Mouse (Mus musculus) left cerebral cortex, adult 9 months (tissue): ENCODE measurements at regions not wholly inside any gene's neighbourhood (a gene's known extent, or its start where the extent isn't known, plus 50 kb on each side); places are given as distances from the start of the nearest gene placed in this dataset.
"Not testable (repeated sequence)": the region's sequence is repeated elsewhere in the genome, so short reads cannot be mapped to it uniquely, and the experiment has no call there.

Experiments
- DNase-seq, 2 experiments: peaks; one replicate each; pipeline ENCODE4 v3.0.0; 2022; ENCODE audit warnings: low spot score in 2 of 2

GRCm38 (mm10) chr7:73021786-73022185, 353.5 kb upstream of the Rgma start:
- no peak for DNase-seq

DNA sequence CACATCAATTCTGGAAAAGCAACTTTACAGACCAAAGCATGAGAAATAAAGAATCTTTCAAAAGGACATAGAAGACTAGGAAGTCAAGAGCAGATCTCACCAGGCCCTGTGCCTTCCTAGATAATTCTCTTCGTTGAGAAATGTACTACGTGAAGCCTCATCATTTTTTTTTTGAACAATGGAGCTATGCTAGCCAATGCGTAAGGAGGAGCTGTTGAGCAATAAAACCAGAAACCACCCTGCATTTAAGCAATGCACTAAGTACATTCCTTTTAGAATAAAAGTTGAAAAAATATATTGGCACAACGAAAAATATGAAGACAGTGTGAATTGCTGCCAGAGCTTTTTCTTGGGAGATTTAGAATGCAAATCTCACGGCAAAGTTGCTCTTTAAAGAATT, 349.7 kb upstream of the Rgma start:
- DNase-seq: peak in 1 of 2 experiments; percentile 14

DNA sequence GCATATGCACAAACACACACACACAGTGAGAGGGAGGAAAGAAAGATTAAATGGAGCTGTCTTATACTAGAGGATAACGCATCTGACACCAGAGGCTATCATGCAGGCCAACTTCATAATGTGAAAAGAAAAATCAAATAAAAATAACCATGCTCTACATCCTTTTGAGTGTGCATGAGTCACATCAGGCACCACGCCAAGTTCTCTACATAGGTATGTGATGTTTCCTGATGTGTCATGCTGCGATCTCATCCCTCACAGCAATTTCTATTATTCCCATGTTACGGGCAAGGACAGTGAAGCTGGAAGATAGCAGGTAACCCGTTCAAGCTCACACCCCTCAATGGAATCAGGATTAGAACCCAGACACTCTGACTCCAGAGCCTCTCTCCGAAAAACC, 346.4 kb upstream of the Rgma start:
- peak in 1 of 2 experiments; percentile 11 for DNase-seq

DNA sequence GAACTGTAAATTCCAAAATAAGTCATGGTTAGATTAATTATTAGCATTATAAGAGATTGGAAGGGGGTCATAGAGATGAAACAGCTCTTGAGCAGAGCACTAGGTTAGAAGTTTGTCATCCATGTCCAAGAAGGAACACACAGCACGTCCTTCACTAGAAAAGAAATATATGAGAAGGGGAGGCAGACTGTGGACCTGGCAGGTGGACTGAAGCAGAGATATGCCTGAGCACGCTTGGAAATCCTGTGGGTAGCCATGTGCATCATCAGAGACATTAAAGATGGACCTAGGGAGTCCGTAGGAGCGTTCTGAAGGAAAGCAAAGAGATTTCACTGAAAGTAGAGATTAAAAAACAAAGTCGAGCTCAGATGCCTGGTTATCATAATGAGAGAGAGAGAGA, 343.9 kb upstream of the Rgma start:
- no peak for DNase-seq

DNA sequence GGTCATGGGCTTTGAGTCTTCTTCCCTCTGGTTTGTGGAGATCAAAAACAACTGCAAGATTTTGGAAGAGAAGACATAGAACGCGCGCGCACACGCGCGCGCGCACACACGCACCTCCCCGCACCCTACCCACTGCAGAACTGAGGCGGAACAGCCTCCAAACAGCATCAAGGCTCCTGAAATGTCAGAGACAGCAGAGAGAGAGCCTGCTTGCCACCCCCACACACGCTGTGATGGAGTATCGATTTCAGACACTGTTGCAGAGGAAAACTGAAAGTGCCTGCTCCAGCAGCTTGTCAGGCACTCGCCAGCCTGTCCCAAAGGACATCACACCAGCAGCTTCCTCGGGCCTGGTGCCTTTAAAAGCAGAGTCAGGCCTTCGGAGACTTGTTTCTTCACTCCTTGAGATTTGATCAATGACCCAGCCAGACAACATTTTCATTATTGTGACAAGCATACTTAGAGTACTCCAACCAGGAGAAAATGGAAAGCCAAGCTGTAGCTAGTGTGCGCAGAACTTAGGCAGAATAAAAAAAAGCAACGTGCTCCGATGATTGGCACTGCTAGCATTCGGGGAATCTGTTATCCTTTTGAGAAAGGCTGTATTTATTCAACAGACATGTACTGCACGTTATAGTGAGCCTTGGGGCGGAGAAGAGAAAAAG, 342.9 kb upstream of the Rgma start:
- DNase-seq: peak in 1 of 2 experiments; percentile 30

GRCm38 (mm10) chr7:73036801-73037555, 338.3 kb upstream of the Rgma start:
- DNase-seq: peak in 1 of 2 experiments; percentile 56

DNA sequence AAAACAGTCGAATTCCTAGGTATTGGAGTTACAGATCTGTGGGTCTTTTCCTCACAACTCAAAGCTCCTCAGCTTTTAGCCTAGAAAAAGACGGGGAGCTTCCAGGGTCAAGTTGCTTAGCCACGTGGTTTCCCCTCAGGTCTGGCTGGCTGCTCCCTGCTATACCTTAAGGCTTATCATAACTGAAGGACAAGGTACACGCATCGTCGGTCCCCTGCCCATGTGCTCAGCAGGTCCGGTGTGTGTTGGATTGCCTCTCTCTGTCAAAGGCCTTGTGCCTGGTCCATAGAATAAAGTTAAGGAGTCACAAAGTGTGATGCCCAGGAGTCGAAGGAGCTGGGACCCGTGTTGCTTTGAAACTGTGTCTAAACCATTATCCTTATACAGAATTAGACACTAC, 337.7 kb upstream of the Rgma start:
- DNase-seq: no peak

GRCm38 (mm10) chr7:73039921-73040320, 335.4 kb upstream of the Rgma start:
- DNase-seq: no peak

GRCm38 (mm10) chr7:73044316-73044715, 331.0 kb upstream of the Rgma start:
- DNase-seq: no peak

DNA sequence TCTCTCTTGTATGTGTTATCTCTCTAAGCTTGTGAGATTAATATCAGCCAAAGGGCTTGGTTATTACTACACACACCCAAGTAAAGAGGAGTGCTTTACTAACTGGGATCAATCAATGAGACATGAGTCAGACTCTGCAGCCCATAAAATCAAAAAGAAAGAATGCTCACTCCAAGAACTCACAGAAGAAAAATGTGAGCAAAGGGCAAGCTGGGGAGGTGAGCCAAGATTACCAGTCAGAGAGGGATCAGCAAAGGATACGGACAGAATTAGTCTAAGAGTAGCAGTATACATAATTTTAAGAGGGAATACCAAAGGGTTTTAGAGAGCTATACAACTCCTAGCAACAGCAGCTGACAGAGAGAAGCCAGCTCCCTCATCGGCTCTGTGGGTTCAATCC, 319.4 kb upstream of the Rgma start:
- no peak for DNase-seq

GRCm38 (mm10) chr7:73063556-73063955, 311.8 kb upstream of the Rgma start:
- no peak for DNase-seq

- DNase-seq: no peak
Measured at GRCm38 (mm10) chr7:73068534-73068933, 306.8 kb upstream of the Rgma start.

- no peak for DNase-seq
Measured at GRCm38 (mm10) chr7:73069352-73069751, 306.0 kb upstream of the Rgma start.

DNA sequence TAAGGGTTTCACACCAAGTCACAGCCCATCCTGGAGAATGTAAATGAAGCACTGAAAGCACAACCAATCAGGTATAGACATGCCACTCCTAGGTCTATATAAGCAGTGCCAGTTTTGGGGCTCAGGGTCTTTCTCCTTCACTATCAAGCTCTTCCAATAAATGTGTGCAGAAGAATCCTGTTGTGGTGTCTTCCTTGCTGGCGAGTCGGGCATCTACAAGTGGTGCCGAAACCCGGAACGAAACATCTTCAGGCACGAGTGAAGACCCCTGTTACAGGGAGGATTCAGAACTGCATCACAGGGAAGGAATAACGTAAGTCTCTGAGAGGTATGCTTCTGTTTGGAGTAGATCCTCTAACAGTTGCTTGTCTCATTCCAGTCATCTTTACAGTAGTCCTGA, 299.9 kb upstream of the Rgma start:
- not testable (repeated sequence) for DNase-seq

GRCm38 (mm10) chr7:73087496-73088185, 287.7 kb upstream of the Rgma start:
- DNase-seq: peak in 1 of 2 experiments; percentile 6

DNA sequence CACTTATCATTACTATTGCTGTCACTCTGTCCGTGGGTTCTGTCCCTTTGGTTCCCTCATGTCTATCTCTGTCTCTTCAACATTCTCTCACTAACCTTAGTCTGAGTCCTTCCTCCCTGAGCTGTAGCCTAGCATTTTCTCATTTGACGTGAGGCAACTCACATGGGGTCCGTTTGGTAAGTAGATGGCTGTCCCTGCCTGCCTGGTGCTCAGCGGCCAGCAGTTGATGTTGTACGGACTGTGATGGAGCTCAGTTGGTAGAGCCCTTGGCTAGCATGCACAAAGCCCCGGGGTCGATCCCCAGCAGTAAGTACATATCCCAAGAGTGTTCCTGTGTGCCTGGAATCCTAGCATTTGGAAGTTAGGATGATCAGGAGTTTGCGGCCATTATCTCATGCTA, 287.0 kb upstream of the Rgma start:
- DNase-seq: no peak

DNA sequence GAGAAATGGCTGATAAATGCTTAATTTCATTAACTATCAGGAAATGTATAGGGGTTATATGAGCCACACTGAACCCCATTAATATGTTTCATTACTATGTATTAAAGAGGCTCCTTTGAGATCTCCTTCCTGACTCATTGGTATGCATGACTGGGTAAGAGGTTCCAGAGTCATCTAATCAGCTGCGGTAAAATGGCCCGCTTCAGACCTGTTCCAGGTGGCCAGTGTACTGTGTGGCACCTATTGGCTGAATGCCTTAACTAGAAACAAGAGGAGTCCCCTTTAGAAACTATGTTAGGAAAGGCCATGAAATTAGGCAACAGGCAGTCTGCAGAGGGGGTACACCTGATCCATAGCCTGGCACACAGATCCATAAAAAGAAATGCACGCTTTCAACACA, 283.6 kb upstream of the Rgma start:
- no peak for DNase-seq

DNA sequence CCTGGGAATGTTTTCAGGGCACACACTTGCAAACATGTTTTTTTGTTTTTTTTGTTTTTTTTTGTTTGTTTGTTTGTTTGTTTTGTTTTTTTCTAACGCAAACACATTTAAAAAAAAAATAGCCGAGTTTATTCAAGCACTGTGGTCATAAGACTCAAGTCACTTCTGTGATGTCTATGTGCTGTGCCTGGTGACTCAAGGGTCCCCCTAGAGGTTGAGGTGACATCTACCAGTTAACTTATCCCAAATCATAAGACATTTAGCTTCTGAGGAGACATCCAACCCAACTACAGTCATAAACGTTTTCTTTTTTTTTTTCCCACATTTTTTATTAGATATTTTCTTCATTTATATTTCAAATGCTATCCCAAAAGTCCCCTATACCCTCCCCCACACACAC, 281.2 kb upstream of the Rgma start:
- no peak for DNase-seq

GRCm38 (mm10) chr7:73118871-73119270, 256.4 kb upstream of the Rgma start:
- no peak for DNase-seq

- no peak for DNase-seq
Measured at GRCm38 (mm10) chr7:73120276-73120675, 255.0 kb upstream of the Rgma start.

- DNase-seq: no peak
Measured at GRCm38 (mm10) chr7:73124976-73125375, 250.3 kb upstream of the Rgma start.

DNA sequence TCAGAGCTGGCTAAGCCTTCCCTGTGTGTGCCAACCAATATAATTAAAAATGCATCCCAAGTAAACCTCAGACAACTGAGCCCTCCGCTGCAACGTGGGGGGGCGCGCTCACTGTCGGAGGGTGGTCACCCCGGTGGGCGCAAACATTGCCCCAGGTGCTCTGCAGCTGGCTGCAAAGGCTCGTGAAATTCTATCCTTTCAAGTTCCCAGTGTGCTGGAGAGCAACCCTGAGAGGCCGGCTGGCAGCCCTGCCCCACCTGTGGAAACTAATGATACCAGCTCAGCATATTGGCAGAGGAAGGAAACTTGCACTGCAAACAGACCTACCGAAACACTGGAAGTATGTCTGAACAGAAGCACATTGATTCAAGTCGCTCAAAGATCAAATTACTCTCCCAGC, 249.4 kb upstream of the Rgma start:
- DNase-seq: no peak

- DNase-seq: no peak
Measured at GRCm38 (mm10) chr7:73135786-73136185, 239.5 kb upstream of the Rgma start.
